Mouse (Mus musculus): Measurements from ENCODE around the gene Parvg.

DNA sequence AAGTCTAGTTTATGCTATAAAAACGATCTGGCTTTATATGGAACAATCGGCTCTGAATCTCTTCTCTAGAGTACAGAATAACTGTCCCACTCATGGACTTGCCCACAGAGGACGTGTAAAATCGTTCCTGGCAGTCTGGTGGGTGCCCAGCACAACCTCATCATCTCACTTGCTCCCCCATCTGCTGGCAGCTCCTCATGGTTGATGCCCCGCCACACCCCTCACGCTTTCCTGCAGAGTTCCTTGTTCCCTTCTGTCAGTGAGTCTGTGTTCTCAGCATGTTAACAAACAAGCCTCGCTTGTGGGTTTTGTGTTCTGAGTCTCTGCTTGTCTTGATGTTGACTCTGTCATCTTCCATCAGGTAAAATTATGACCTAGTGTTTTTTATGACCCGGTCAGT lies 43.6 kb downstream of the Parvg start:
- TF ChIP-seq CTCF (IDR thresholded peaks at IDR 0.05; ENCODE audit: borderline replicate concordance, insufficient read depth, low read length) (no peak), POLR2A (IDR thresholded peaks at IDR 0.05; ENCODE audit: low read depth, low read length) (no peak)

Data from embryonic fibroblast, embryonic 13.5 days (primary cell).